Mouse (Mus musculus): ENCODE measurements around the gene C1qtnf2. TPM values are rescaled to one million over a fixed set of nuclear protein-coding genes. Genes with fewer than 3 reads are reported as not detected.

The C1qtnf2 gene
- total and polyA plus RNA-seq, 3 experiments: not detected

DNA sequence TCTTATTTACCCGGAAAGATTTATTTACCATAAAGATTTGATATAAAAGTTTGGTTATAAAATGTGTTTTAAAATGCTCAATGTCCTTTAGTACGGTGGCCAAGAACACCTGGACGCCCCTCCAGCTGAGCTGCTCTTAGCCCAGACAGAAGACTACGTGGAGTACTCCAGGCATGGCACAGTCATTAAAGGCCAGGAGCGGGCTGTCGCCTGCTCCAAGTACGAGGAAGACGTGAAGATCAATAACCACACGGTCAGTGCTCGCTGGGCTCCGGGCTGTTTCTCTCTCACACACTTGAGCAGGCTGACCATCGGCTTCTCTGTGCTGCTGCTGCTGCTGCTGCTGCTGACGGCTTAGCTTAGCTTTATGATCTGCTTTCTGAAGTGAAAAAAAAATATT lies 30.9 kb upstream of the C1qtnf2 start:
- DNase-seq (ENCODE audit: low read depth, low spot score): no peak
- Histone ChIP-seq H3K4me1 (ENCODE audit: control insufficient read depth in 1 of 2, insufficient read depth in 2 of 2, low read length in 2 of 2) (no peaks in the 10 kb centered on the region), H3K9ac (ENCODE audit: control insufficient read depth, low read depth, low read length, poor library complexity, severe bottlenecking) (no peak overlapping the region), H3K4me3 (ENCODE audit: control insufficient read depth in 1 of 2, insufficient read depth in 1 of 2, low read depth in 2 of 2, low read length in 2 of 2) (no peak overlapping the region), H3K9me3 (replicated peaks; ENCODE audit: insufficient read depth, low read length) (no peaks in the 10 kb centered on the region), H3K27ac (ENCODE audit: control insufficient read depth, low read depth, low read length) (no peak overlapping the region), H3K36me3 (ENCODE audit: control insufficient read depth in 1 of 2, insufficient read depth in 2 of 2, low read length in 2 of 2) (peaks cover 0 to 26% of the 10 kb centered on the region in 2 experiments; a peak in 2 of 4 replicates), H3K79me2 (ENCODE audit: control insufficient read depth, insufficient read depth, low read length, poor library complexity) (no peaks in the 10 kb centered on the region), H3K27me3 (ENCODE audit: control insufficient read depth in 1 of 2, insufficient read depth in 2 of 2, low read length in 2 of 2) (no peaks in the 10 kb centered on the region)
- TF ChIP-seq ZKSCAN1 (IDR thresholded peaks at IDR 0.05; ENCODE audit: low read depth, low read length) (no peak), ELF1 (IDR thresholded peaks at IDR 0.05; ENCODE audit: low read depth, low read length) (no peak), HCFC1 (IDR thresholded peaks at IDR 0.05; ENCODE audit: low read depth, low read length) (no peak), TAL1 (IDR thresholded peaks at IDR 0.05; ENCODE audit: low read length) (no peak), TCF12 (IDR thresholded peaks at IDR 0.05; ENCODE audit: low read depth, low read length) (no peak), MXI1 (IDR thresholded peaks at IDR 0.05; ENCODE audit: low read depth, low read length) (no peak), GATA1 (IDR thresholded peaks at IDR 0.05; ENCODE audit: low read depth, low read length) (no peak), ZMIZ1 (IDR thresholded peaks at IDR 0.05; ENCODE audit: low read depth, low read length) (no peak), CHD1 (IDR thresholded peaks at IDR 0.05; ENCODE audit: low read depth, low read length) (no peak), E2F4 (IDR thresholded peaks at IDR 0.05; ENCODE audit: borderline replicate concordance, low read depth, low read length) (no peak), SMC3 (IDR thresholded peaks at IDR 0.05; ENCODE audit: low read depth, low read length) (no peak), POLR2AphosphoS5 (IDR thresholded peaks at IDR 0.05; ENCODE audit: borderline replicate concordance, low read depth, low read length) (no peak), SIN3A (IDR thresholded peaks at IDR 0.05; ENCODE audit: low read length) (no peak), RCOR1 (IDR thresholded peaks at IDR 0.05; ENCODE audit: low read depth, low read length) (no peak), NELFE (IDR thresholded peaks at IDR 0.05; ENCODE audit: low read depth, low read length) (no peak)

DNA sequence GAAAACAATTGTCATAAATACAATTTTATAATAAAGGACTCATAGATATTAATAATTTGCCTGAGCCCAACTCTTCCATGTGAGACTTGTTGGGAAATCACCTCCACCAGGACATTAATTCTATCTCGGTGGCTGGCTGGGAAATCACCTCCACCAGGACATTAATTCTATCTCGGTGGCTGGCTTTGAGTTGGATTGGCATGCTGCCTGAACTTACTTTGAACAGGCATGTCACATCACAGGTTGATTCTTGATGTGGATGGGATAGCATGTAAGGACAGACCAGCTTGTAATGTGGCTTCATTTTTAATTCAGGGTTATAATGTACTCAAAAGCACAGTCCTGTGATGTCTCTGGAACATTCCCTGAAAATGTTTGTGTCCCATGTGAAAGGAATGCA lies 24.2 kb upstream of the C1qtnf2 start:
- H3K4me3 ChIP-seq (ENCODE audit: control insufficient read depth in 1 of 2, insufficient read depth in 1 of 2, low read depth in 2 of 2, low read length in 2 of 2): no peak overlapping the region
- no peak overlapping the region for H3K9ac ChIP-seq (ENCODE audit: control insufficient read depth, low read depth, low read length, poor library complexity, severe bottlenecking)
- no peak for DNase-seq (ENCODE audit: low read depth, low spot score)
- no peak overlapping the region for H3K27ac ChIP-seq (ENCODE audit: control insufficient read depth, low read depth, low read length)
- TF ChIP-seq MEF2A (IDR thresholded peaks at IDR 0.05; ENCODE audit: extremely low read depth, insufficient replicate concordance, low read depth, low read length, poor library complexity, severe bottlenecking): no peak
- H3K27me3 ChIP-seq (ENCODE audit: control insufficient read depth in 1 of 2, insufficient read depth in 2 of 2, low read length in 2 of 2): no peaks in the 10 kb centered on the region
- H3K9me3 ChIP-seq (replicated peaks; ENCODE audit: insufficient read depth, low read length): no peaks in the 10 kb centered on the region
- H3K4me1 ChIP-seq (ENCODE audit: control insufficient read depth in 1 of 2, insufficient read depth in 2 of 2, low read length in 2 of 2): peaks cover 6 to 10% of the 10 kb centered on the region in 2 experiments; a peak in 3 of 4 replicates
- peaks cover 3 to 10% of the 10 kb centered on the region in 2 experiments for H3K36me3 ChIP-seq (ENCODE audit: control insufficient read depth in 1 of 2, insufficient read depth in 2 of 2, low read length in 2 of 2)
- H3K79me2 ChIP-seq (ENCODE audit: control insufficient read depth, insufficient read depth, low read length, poor library complexity): no peaks in the 10 kb centered on the region

Measured in MEL (cell line).